Mouse (Mus musculus) liver, embryonic 14.5 days (tissue): ENCODE data around the gene Ctla4.

Source experiments
- CTCF ChIP-seq: IDR thresholded peaks from 2 replicates; pipeline ENCODE4 v1.5.1; 2016; ENCODE audit warnings: antibody characterized with exemption, low read depth, control low read depth
- EP300 ChIP-seq: IDR thresholded peaks from 2 replicates; pipeline ENCODE4 v1.6.1; 2016; ENCODE audit warnings: antibody characterized with exemption, low read depth

DNA sequence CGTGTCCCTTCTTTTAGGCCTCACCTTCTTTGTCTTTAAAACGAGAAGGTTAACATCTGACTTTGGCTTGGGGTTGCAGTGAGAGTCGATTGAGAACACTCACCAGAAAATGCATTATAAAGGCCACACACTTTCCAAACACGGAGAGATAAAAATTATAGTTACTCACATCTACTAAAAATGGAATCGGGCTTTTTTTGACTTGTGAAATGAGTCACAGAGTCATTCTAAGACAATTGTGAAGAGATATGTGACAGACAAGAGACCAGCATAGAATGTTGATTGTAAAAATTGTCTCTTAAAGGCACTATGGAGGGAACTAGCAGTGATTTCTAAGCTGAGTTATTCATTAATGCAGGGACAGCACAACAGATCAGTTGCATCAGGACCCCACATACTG, 52.2 kb downstream of the Ctla4 start:
- no peak for TF ChIP-seq CTCF
- no peak for TF ChIP-seq EP300
